In genomic region chr13:73310183-73310929, GRCm38 (mm10) we compare ENCODE assay signal across 9 mouse cellular contexts. TPM values are rescaled to one million over a fixed set of nuclear protein-coding genes. Genes with fewer than 3 reads are reported as not detected.
A peak's percentile ranks its signal among the peaks of the same experiment; 100 is the strongest.
DNase-seq lines count a peak whose midpoint lies in the region; ATAC-seq and TF ChIP-seq lines count a peak whose summit lies in the region.
"Had no signal": no experiment of that assay in that cellular context is flagged by ENCODE, and none has a peak within 500 bp of the region (broad histone marks: within the 10 kb centered on the region; RNA-seq: fewer than 3 reads in every experiment).

No protein-coding gene starts in this region.

- H3K9ac ChIP-seq in forebrain, postnatal 0 days: no peak overlapping the region
- H3K9ac ChIP-seq in intestine, postnatal 0 days (ENCODE audit: low read depth, low read length): no peak overlapping the region
- no peak overlapping the region for H3K9ac ChIP-seq in stomach, embryonic 16.5 days (ENCODE audit: low read length)

- no peak overlapping the region for H3K4me2 ChIP-seq in forebrain, postnatal 0 days (ENCODE audit: low read depth)
- H3K4me2 ChIP-seq in intestine, postnatal 0 days (replicated peaks; ENCODE audit: low read depth): no peak overlapping the region
- no peak overlapping the region for H3K4me2 ChIP-seq in stomach, embryonic 16.5 days (ENCODE audit: low read depth, low read length)

- DNase-seq in gastrocnemius, postnatal 10 days: peak; percentile 63
- DNase-seq in gastrocnemius, adult 18-20 months (ENCODE audit: low spot score): no peak
- DNase-seq in CD4-positive helper T cell, adult 2 months (ENCODE audit: low read depth, low spot score): peak; percentile 42
- DNase-seq in forebrain, postnatal 0 days: peak; percentile 45
- peak; percentile 53 for DNase-seq in lung, postnatal 36 days

- H3K4me1 ChIP-seq in bone marrow, adult 2 months (ENCODE audit: control insufficient read depth, insufficient read depth, low read length): no peaks in the 10 kb centered on the region; the same call in 1 of the 2 replicates
- H3K4me1 ChIP-seq in forebrain, postnatal 0 days (ENCODE audit: insufficient read depth): no peaks in the 10 kb centered on the region
- H3K4me1 ChIP-seq in intestine, postnatal 0 days (replicated peaks; ENCODE audit: control insufficient read depth, insufficient read depth, low read length): 0 out of 2 replicates have a peak, but pooled peaks cover 3% of the 10 kb centered on the region
- no peaks in the 10 kb centered on the region for H3K4me1 ChIP-seq in stomach, embryonic 16.5 days (ENCODE audit: control insufficient read depth, insufficient read depth, low read length)

- H3K27ac ChIP-seq in bone marrow, adult 2 months (ENCODE audit: control insufficient read depth, insufficient read depth, low read depth, low read length, poor library complexity): no peak overlapping the region
- no peak overlapping the region for H3K27ac ChIP-seq in forebrain, postnatal 0 days (ENCODE audit: low read depth, low read length)
- no peak overlapping the region for H3K27ac ChIP-seq in intestine, postnatal 0 days (ENCODE audit: low read depth, low read length)
- no peak overlapping the region for H3K27ac ChIP-seq in stomach, embryonic 16.5 days (ENCODE audit: low read length)

- ATAC-seq in forebrain, postnatal 0 days: 0 out of 2 replicates have a peak, but pooled peaks have one; percentile 26
- ATAC-seq in intestine, postnatal 0 days: peak; percentile 67
- peak; percentile 69; the same call in 1 of the 2 replicates for ATAC-seq in stomach, embryonic 16.5 days (ENCODE audit: insufficient read depth, low FRiP score)

- no peaks in the 10 kb centered on the region for H3K36me3 ChIP-seq in forebrain, postnatal 0 days (ENCODE audit: insufficient read depth)
- no peaks in the 10 kb centered on the region for H3K36me3 ChIP-seq in intestine, postnatal 0 days (ENCODE audit: control insufficient read depth, insufficient read depth)
- H3K36me3 ChIP-seq in stomach, embryonic 16.5 days (ENCODE audit: control insufficient read depth, insufficient read depth, low read length): no peaks in the 10 kb centered on the region

- TF ChIP-seq CTCF in bone marrow, adult 2 months (IDR thresholded peaks at IDR 0.05; ENCODE audit: control insufficient read depth, insufficient read depth, low read length): peak; percentile 82
- TF ChIP-seq CTCF in forebrain, postnatal 0 days (IDR thresholded peaks at IDR 0.05; ENCODE audit: low read depth): peak; percentile 71
- peak; percentile 96 for TF ChIP-seq CTCF in intestine, postnatal 0 days (IDR thresholded peaks at IDR 0.05; ENCODE audit: low read depth)

- TF ChIP-seq POLR2A in bone marrow, adult 2 months (IDR thresholded peaks at IDR 0.05; ENCODE audit: borderline replicate concordance, control insufficient read depth, low read depth, low read length): no peak

- no peaks in the 10 kb centered on the region for H3K9me3 ChIP-seq in forebrain, postnatal 0 days (ENCODE audit: low read length)
- H3K9me3 ChIP-seq in intestine, postnatal 0 days (ENCODE audit: control insufficient read depth): no peaks in the 10 kb centered on the region
- H3K9me3 ChIP-seq in stomach, embryonic 16.5 days (replicated peaks; ENCODE audit: control insufficient read depth, low read length): no peaks in the 10 kb centered on the region

- H3K27me3 ChIP-seq in forebrain, postnatal 0 days (ENCODE audit: insufficient read depth, low read length): no peaks in the 10 kb centered on the region
- H3K27me3 ChIP-seq in intestine, postnatal 0 days (replicated peaks; ENCODE audit: control insufficient read depth, insufficient read depth, low read length): no peaks in the 10 kb centered on the region
- peaks cover 5% of the 10 kb centered on the region; the same call in 1 of the 2 replicates for H3K27me3 ChIP-seq in stomach, embryonic 16.5 days (ENCODE audit: control insufficient read depth, insufficient read depth, low read length)

- H3K4me3 ChIP-seq in bone marrow, adult 2 months (replicated peaks; ENCODE audit: control insufficient read depth, low read depth, low read length): no peak overlapping the region
- H3K4me3 ChIP-seq in forebrain, postnatal 0 days (ENCODE audit: low read depth, low read length): no peak overlapping the region
- no peak overlapping the region for H3K4me3 ChIP-seq in intestine, postnatal 0 days (ENCODE audit: low read depth, low read length)
- no peak overlapping the region for H3K4me3 ChIP-seq in stomach, embryonic 16.5 days (replicated peaks; ENCODE audit: low read length)
- H3K4me3 ChIP-seq: myocyte had no signal

- 23% methylated on average over 8 of the region's 8 CpGs for WGBS in bone marrow, adult 2 months
- WGBS in forebrain, postnatal 0 days: 32% methylated on average over 8 of the region's 8 CpGs
- 40% methylated on average over 8 of the region's 8 CpGs for WGBS in intestine, postnatal 0 days
- 17% methylated on average over 8 of the region's 8 CpGs for WGBS in stomach, embryonic 16.5 days

RNA-seq across cellular contexts. Expression of gene Mrpl36, which starts 18.0 kb away (rescaled TPM):
- total RNA-seq in gastrocnemius, postnatal 10 days (2021): 10 to 100 TPM; 39.0 to 43.1 TPM
- 10 to 100 TPM; 44.3 to 49.4 TPM for total RNA-seq in gastrocnemius, adult 18-20 months (2021)
- polyA plus RNA-seq in bone marrow, adult 2 months (2011; ENCODE audit: insufficient read depth, insufficient read length, low replicate concordance, missing spikeins): 18.1 and 24.9 TPM in 2 replicates
- 48.3 and 62.6 TPM in 2 replicates for total RNA-seq in forebrain, postnatal 0 days (2014; rRNA removed)
- 74.3 and 84.6 TPM in 2 replicates for polyA plus RNA-seq in forebrain, postnatal 0 days (2015; fragmentation: Nextera tagmentation; extraction: Ambion mirVana)
- polyA plus RNA-seq in intestine, postnatal 0 days (2015; fragmentation: Nextera tagmentation; extraction: Ambion mirVana): 117 and 118 TPM in 2 replicates
- polyA plus RNA-seq in stomach, embryonic 16.5 days (2015; fragmentation: Nextera tagmentation; extraction: Ambion mirVana): 122 and 125 TPM in 2 replicates

RNA-seq across cellular contexts. Expression of gene Ndufs6, which starts 18.0 kb away (rescaled TPM):
- 100 to 1,000 TPM; 287 to 336 TPM for total RNA-seq in gastrocnemius, postnatal 10 days (2021)
- total RNA-seq in gastrocnemius, adult 18-20 months (2021): 100 to 1,000 TPM; 433 to 453 TPM
- polyA plus RNA-seq in bone marrow, adult 2 months (2011; ENCODE audit: insufficient read depth, insufficient read length, low replicate concordance, missing spikeins): 134 and 227 TPM in 2 replicates
- 117 and 128 TPM in 2 replicates for total RNA-seq in forebrain, postnatal 0 days (2014; rRNA removed)
- polyA plus RNA-seq in forebrain, postnatal 0 days (2015; fragmentation: Nextera tagmentation; extraction: Ambion mirVana): 423 and 557 TPM in 2 replicates
- 555 and 577 TPM in 2 replicates for polyA plus RNA-seq in intestine, postnatal 0 days (2015; fragmentation: Nextera tagmentation; extraction: Ambion mirVana)
- polyA plus RNA-seq in stomach, embryonic 16.5 days (2015; fragmentation: Nextera tagmentation; extraction: Ambion mirVana): 368 and 371 TPM in 2 replicates

RNA-seq across cellular contexts. Expression of gene Irx4, which starts 50.1 kb away (rescaled TPM):
- not detected for total RNA-seq in gastrocnemius, postnatal 10 days (2021)
- not detected for total RNA-seq in gastrocnemius, adult 18-20 months (2021)
- not detected in 2 replicates for polyA plus RNA-seq in bone marrow, adult 2 months (2011; ENCODE audit: insufficient read depth, insufficient read length, low replicate concordance, missing spikeins)
- total RNA-seq in forebrain, postnatal 0 days (2014; rRNA removed): not detected in 2 replicates
- polyA plus RNA-seq in forebrain, postnatal 0 days (2015; fragmentation: Nextera tagmentation; extraction: Ambion mirVana): not detected in 2 replicates
- 0.27 and 0.38 TPM in 2 replicates for polyA plus RNA-seq in intestine, postnatal 0 days (2015; fragmentation: Nextera tagmentation; extraction: Ambion mirVana)
- 0.05 and 0.12 TPM in 2 replicates for polyA plus RNA-seq in stomach, embryonic 16.5 days (2015; fragmentation: Nextera tagmentation; extraction: Ambion mirVana)
- polyA plus RNA-seq: myocyte had no signal
